Comparison of ENCODE assay signal across 10 mouse cellular contexts in genomic region chr8:3260127-3260811, GRCm38 (mm10). TPM values are rescaled to one million over a fixed set of nuclear protein-coding genes. Genes with fewer than 3 reads are reported as not detected.
A peak's percentile ranks its signal among the peaks of the same experiment; 100 is the strongest.
DNase-seq lines count a peak whose midpoint lies in the region; ATAC-seq and TF ChIP-seq lines count a peak whose summit lies in the region.
"Had no signal": no experiment of that assay in that cellular context is flagged by ENCODE, and none has a peak within 500 bp of the region (broad histone marks: within the 10 kb centered on the region; RNA-seq: fewer than 3 reads in every experiment).

No protein-coding gene starts in this region.

- ATAC-seq in liver, embryonic 11.5 days (replicated peaks; ENCODE audit: low FRiP score), result no peak
- peak; percentile 84 for ATAC-seq in common myeloid progenitor, adult 5-6 weeks (replicated peaks; ENCODE audit: low read depth, poor library complexity, severe bottlenecking)
- ATAC-seq in hindbrain, embryonic 15.5 days (ENCODE audit: low FRiP score, low read depth), result peak; percentile 57; the same call in 1 of the 2 replicates
- ATAC-seq in midbrain, postnatal 0 days (ENCODE audit: low FRiP score), result no peak

- no peaks in the 10 kb centered on the region for H3K27me3 ChIP-seq in liver, adult 2 months (ENCODE audit: control insufficient read depth, insufficient read depth, low read length)
- no peaks in the 10 kb centered on the region for H3K27me3 ChIP-seq in liver, embryonic 11.5 days (replicated peaks; ENCODE audit: control insufficient read depth, insufficient read depth, low read length)
- no peaks in the 10 kb centered on the region for H3K27me3 ChIP-seq in hindbrain, embryonic 15.5 days
- no peaks in the 10 kb centered on the region for H3K27me3 ChIP-seq in midbrain, postnatal 0 days (ENCODE audit: insufficient read depth, low read length)
- H3K27me3 ChIP-seq: heart, embryonic 15.5 days; limb, embryonic 13.5 days had no signal

- 21% methylated on average over 9 of the region's 9 CpGs for WGBS in liver, adult 2 months
- WGBS in liver, embryonic 11.5 days, result 54% methylated on average over 9 of the region's 9 CpGs
- 55% methylated on average over 9 of the region's 9 CpGs for WGBS in hindbrain, embryonic 15.5 days
- WGBS in midbrain, postnatal 0 days, result 34% methylated on average over 9 of the region's 9 CpGs

- TF ChIP-seq POLR2A in liver, adult 2 months (IDR thresholded peaks at IDR 0.05; ENCODE audit: extremely low read depth, insufficient read depth, low read length), result no peak

- peak overlapping the region; percentile 70 for H3K27ac ChIP-seq in liver, adult 2 months (replicated peaks; ENCODE audit: insufficient read depth, low read depth, low read length)
- no peak overlapping the region for H3K27ac ChIP-seq in liver, embryonic 11.5 days (ENCODE audit: low read depth, low read length)
- H3K27ac ChIP-seq in hindbrain, embryonic 15.5 days (replicated peaks), result no peak overlapping the region; the same call in 1 of the 2 replicates
- no peak overlapping the region for H3K27ac ChIP-seq in midbrain, postnatal 0 days (ENCODE audit: low read depth, low read length)
- H3K27ac ChIP-seq: heart, embryonic 15.5 days; limb, embryonic 13.5 days had no signal

- H3K36me3 ChIP-seq in liver, adult 2 months (ENCODE audit: control insufficient read depth, insufficient read depth, low read length), result peaks cover 20% of the 10 kb centered on the region
- peaks cover 18% of the 10 kb centered on the region for H3K36me3 ChIP-seq in liver, embryonic 11.5 days (ENCODE audit: control insufficient read depth, insufficient read depth, low read length)
- peaks cover 22% of the 10 kb centered on the region for H3K36me3 ChIP-seq in hindbrain, embryonic 15.5 days
- peaks cover 10% of the 10 kb centered on the region for H3K36me3 ChIP-seq in midbrain, postnatal 0 days (ENCODE audit: insufficient read depth, low read length)

- H3K4me1 ChIP-seq in liver, adult 2 months (ENCODE audit: control insufficient read depth, insufficient read depth, low read length), result peaks cover 43% of the 10 kb centered on the region
- peaks cover 10% of the 10 kb centered on the region for H3K4me1 ChIP-seq in liver, embryonic 11.5 days (replicated peaks; ENCODE audit: control insufficient read depth, insufficient read depth, low read length)
- H3K4me1 ChIP-seq in hindbrain, embryonic 15.5 days (replicated peaks), result no peaks in the 10 kb centered on the region; the same call in 1 of the 2 replicates
- H3K4me1 ChIP-seq in midbrain, postnatal 0 days (ENCODE audit: insufficient read depth, low read length), result no peaks in the 10 kb centered on the region

- DNase-seq in liver, adult 2 months (ENCODE audit: extremely low read depth, low read depth, low spot score), result peak; percentile 60
- no peak for DNase-seq in liver, embryonic 11.5 days (ENCODE audit: low spot score)
- peak; percentile 14 for DNase-seq in midbrain, postnatal 0 days (ENCODE audit: low spot score)
- DNase-seq in cerebellum, adult 9-11 months, result no peak
- DNase-seq in embryo, embryonic 10 days (ENCODE audit: low spot score), result no peak
- DNase-seq: cerebellum, postnatal 25 days had no signal

- peaks cover 47% of the 10 kb centered on the region for H3K79me2 ChIP-seq in liver, adult 2 months (ENCODE audit: control insufficient read depth, insufficient read depth, low read length)

- H3K4me3 ChIP-seq in liver, adult 2 months (ENCODE audit: insufficient read depth, low read depth, low read length), result no peak overlapping the region
- no peak overlapping the region for H3K4me3 ChIP-seq in liver, embryonic 11.5 days (ENCODE audit: low read depth, low read length)
- no peak overlapping the region for H3K4me3 ChIP-seq in hindbrain, embryonic 15.5 days
- H3K4me3 ChIP-seq in midbrain, postnatal 0 days (ENCODE audit: low read depth, low read length), result no peak overlapping the region
- H3K4me3 ChIP-seq: heart, embryonic 15.5 days; limb, embryonic 13.5 days had no signal

- H3K4me2 ChIP-seq in liver, embryonic 11.5 days, result no peak overlapping the region
- no peak overlapping the region for H3K4me2 ChIP-seq in hindbrain, embryonic 15.5 days
- no peak overlapping the region for H3K4me2 ChIP-seq in midbrain, postnatal 0 days (ENCODE audit: low read depth, low read length, poor library complexity, severe bottlenecking)
- H3K4me2 ChIP-seq: heart, embryonic 15.5 days; limb, embryonic 13.5 days had no signal

- no peak for TF ChIP-seq CTCF in liver, adult 2 months (IDR thresholded peaks at IDR 0.05; ENCODE audit: low read depth, low read length)
- no peak for TF ChIP-seq CTCF in midbrain, postnatal 0 days (IDR thresholded peaks at IDR 0.05)

- no peaks in the 10 kb centered on the region for H3K9me3 ChIP-seq in liver, embryonic 11.5 days (ENCODE audit: control insufficient read depth, low read length)
- no peaks in the 10 kb centered on the region for H3K9me3 ChIP-seq in hindbrain, embryonic 15.5 days
- H3K9me3 ChIP-seq in midbrain, postnatal 0 days (ENCODE audit: low read length), result no peaks in the 10 kb centered on the region
- H3K9me3 ChIP-seq: heart, embryonic 15.5 days had no signal

- H3K9ac ChIP-seq in liver, adult 2 months (ENCODE audit: low read depth, low read length), result no peak overlapping the region
- H3K9ac ChIP-seq in liver, embryonic 11.5 days (ENCODE audit: low read depth, low read length), result no peak overlapping the region
- H3K9ac ChIP-seq in hindbrain, embryonic 15.5 days, result no peak overlapping the region
- H3K9ac ChIP-seq in midbrain, postnatal 0 days (replicated peaks; ENCODE audit: low read length, poor library complexity, severe bottlenecking), result no peak overlapping the region
- H3K9ac ChIP-seq: heart, embryonic 15.5 days; limb, embryonic 13.5 days had no signal

RNA-seq across cellular contexts. Expression of gene Insr, which starts 19.1 kb away (rescaled TPM):
- total RNA-seq in liver, adult 2 months (2014; rRNA removed), result 70.0 and 89.0 TPM in 2 replicates
- 28.5 and 30.3 TPM in 2 replicates for polyA plus RNA-seq in liver, adult 2 months (2012; rRNA removed)
- polyA plus RNA-seq in liver, embryonic 11.5 days (2014; fragmentation: Nextera tagmentation; extraction: Ambion mirVana), result 26.5 and 34.5 TPM in 2 replicates
- total RNA-seq in common myeloid progenitor, adult 5-6 weeks (2017), result 11.4 and 14.8 TPM in 2 replicates
- 52.5 and 55.9 TPM in 2 replicates for polyA plus RNA-seq in hindbrain, embryonic 15.5 days (2015; fragmentation: Nextera tagmentation; extraction: Ambion mirVana)
- total RNA-seq in midbrain, postnatal 0 days (2014; rRNA removed), result 40.3 and 44.5 TPM in 2 replicates
- polyA plus RNA-seq in midbrain, postnatal 0 days (2015; fragmentation: Nextera tagmentation; extraction: Ambion mirVana), result 30.0 and 32.9 TPM in 2 replicates

Comparison
In these comparisons a context has a peak if more than half of its experiments do, and no peak if none do; other contexts are left out.
1. DNase-seq: peak in liver, adult 2 months (single experiment) and midbrain, postnatal 0 days (single experiment); none in liver, embryonic 11.5 days (single experiment), cerebellum, adult 9-11 months (single experiment) and embryo, embryonic 10 days (single experiment).
2. ATAC-seq: peak in common myeloid progenitor, adult 5-6 weeks (single experiment) and hindbrain, embryonic 15.5 days (single experiment); none in liver, embryonic 11.5 days (single experiment) and midbrain, postnatal 0 days (single experiment).